Mouse (Mus musculus) midbrain, embryonic 16.5 days (tissue): ENCODE measurements around the gene Ralgds. TPM values are rescaled to one million over a fixed set of nuclear protein-coding genes. Genes with fewer than 3 reads are reported as not detected.
"Not testable (repeated sequence)": the region's sequence is repeated elsewhere in the genome, so short reads cannot be mapped to it uniquely, and the experiment has no call there.

Experiments used
- ATAC-seq: fragments of 200-750 bp; cut with Nextera tagmentation; 2 replicates; pipeline ENCODE4 v1.8.0; 2017; ENCODE audit warnings: moderate TSS enrichment
- H3K27ac ChIP-seq: fragments of 300-500 bp; sonication (generic); 2 replicates; pipeline ENCODE4 v1.5.1; 2014; ENCODE audit warnings: mild to moderate bottlenecking, low read length, mixed read lengths
- H3K27me3 ChIP-seq: fragments of 300-500 bp; sonication (generic); 2 replicates; pipeline ENCODE4 v1.6.1; 2014; ENCODE audit warnings: low read depth, low read length, mixed read lengths; ENCODE audit not compliant: control insufficient read depth, insufficient read depth
- H3K36me3 ChIP-seq: fragments of 300-500 bp; sonication (generic); 2 replicates; pipeline ENCODE4 v1.6.1; 2014; ENCODE audit warnings: mild to moderate bottlenecking, low read length, moderate library complexity, mixed read lengths; ENCODE audit not compliant: control insufficient read depth, insufficient read depth
- H3K4me1 ChIP-seq: fragments of 300-500 bp; sonication (generic); 2 replicates; pipeline ENCODE4 v1.6.1; 2014; ENCODE audit warnings: mild to moderate bottlenecking, low read length, mixed read lengths; ENCODE audit not compliant: control insufficient read depth, insufficient read depth
- H3K4me2 ChIP-seq: fragments of 300-500 bp; sonication (generic); 2 replicates; pipeline ENCODE4 v1.6.1; 2014; ENCODE audit warnings: mild to moderate bottlenecking, low read length, mixed read lengths
- H3K4me3 ChIP-seq: fragments of 300-500 bp; sonication (generic); 2 replicates; pipeline ENCODE4 v1.5.1; 2014; ENCODE audit warnings: low read depth, mild to moderate bottlenecking, low read length, moderate library complexity, mixed read lengths
- H3K9ac ChIP-seq: fragments of 300-500 bp; sonication (generic); 2 replicates; pipeline ENCODE4 v1.6.1; 2014; ENCODE audit warnings: low read depth, low read length, mixed read lengths
- H3K9me3 ChIP-seq: fragments of 300-500 bp; sonication (generic); replicated peaks from 2 replicates; pipeline ENCODE4 v1.6.1; 2014; ENCODE audit warnings: mild to moderate bottlenecking, low read length, mixed read lengths; ENCODE audit not compliant: control insufficient read depth, poor library complexity, severe bottlenecking
- WGBS: fragments of 180-500 bp; shearing (Covaris S2); extraction: QIAGEN DNeasy Blood & Tissue Kit; methylation state at CpG from one replicate; pipeline ENCODE4 v1.1.7; 2014; 5-methylcytosine and 5-hydroxymethylcytosine counted together
- polyA plus RNA-seq: library from polyadenylated mRNA; unstranded; fragments of >200 nt; fragmentation: Nextera tagmentation; extraction: Ambion mirVana; gene quantifications from 2 replicates; pipeline ENCODE4 v1.2.1, GENCODE M21; 2015

The Ralgds gene
- polyA plus RNA-seq, 1 experiment from 2014 or later: 78.4 TPM

GRCm38 (mm10) chr2:28472011-28472410, 40.9 kb upstream of the Ralgds start:
- 94% methylated on average over 7 of the region's 8 CpGs for WGBS
- not testable (repeated sequence) for H3K4me2 ChIP-seq, H3K27ac ChIP-seq, H3K4me1 ChIP-seq, H3K9ac ChIP-seq, H3K9me3 ChIP-seq, ATAC-seq, H3K4me3 ChIP-seq, H3K27me3 ChIP-seq
- peaks cover 28% of the 10 kb centered on the region for H3K36me3 ChIP-seq

DNA sequence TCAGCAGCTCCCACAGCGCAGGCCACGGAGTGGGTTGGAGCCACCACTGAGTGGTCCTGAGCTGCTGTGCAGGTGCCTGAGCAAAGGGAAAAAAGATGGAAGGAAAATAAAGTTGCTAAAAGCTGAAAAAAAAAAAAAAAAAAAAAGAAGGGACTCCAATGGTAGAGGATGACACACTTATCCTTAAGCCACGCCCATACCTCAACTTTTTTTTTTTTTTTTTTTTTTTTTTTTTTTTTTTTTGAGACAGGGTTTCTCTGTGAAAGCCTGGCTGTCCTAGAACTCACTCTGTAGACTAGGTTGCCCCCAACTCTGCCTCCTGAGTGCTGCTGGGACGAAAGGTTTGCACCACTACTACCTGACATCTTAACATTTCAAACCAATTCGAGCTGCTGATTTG, 34.9 kb upstream of the Ralgds start:
- 95% methylated on average over 5 of the region's 5 CpGs for WGBS
- not testable (repeated sequence) for H3K4me2 ChIP-seq, ATAC-seq

DNA sequence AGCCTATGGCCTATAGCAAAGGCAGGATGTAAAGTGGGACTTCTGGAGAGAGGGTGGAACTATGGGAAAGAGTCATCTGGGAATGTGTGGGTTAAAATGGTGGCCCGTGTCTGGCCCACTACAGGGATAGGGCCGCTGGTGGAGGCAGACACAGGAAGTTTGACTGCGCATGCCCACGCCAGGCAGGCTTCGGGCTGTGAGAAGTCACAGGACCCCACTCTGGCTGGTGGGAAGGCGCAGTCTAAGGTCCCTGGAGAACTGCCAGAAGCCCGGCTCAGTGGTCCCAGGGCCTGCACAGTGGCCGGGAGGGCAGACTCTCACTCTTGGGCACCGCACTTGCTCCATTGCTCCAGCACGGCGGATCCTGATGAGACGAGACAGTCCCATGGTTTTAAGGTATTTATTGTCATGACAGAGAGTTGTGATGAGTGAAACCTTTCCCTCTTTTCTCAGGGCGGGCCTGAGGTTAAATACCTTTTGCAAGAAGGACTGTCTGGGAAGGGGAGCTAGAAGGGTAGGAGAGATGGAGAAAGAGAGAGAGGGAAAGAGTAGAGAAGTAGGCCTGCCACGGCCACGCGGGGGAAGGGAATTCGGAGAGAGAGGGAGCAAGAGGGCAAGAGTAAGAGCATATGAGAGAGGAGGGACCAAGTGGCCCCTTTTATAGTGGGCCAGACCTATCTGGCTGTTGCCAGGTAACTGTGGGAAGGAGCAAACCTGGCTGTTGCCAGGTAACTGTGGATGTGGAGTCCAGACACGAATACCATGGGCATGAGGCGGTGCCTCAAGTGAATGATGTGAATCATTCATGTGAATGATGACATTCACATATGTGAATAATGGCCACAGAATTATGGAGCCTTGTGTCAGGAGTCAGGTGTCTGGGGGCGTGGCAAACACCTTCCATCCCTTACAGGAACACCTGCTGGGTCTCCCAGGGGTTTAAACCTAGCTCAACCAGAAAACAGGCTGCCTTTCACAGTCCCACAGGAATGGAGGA, 33.4 kb upstream of the Ralgds start:
- Histone ChIP-seq H3K27ac (no peak overlapping the region), H3K9me3 (no peaks in the 10 kb centered on the region), H3K27me3 (no peaks in the 10 kb centered on the region), H3K4me3 (no peak overlapping the region), H3K9ac (no peak overlapping the region), H3K4me2 (no peak overlapping the region), H3K4me1 (no peaks in the 10 kb centered on the region), H3K36me3 (no peaks in the 10 kb centered on the region)
- no peak for ATAC-seq
- WGBS: 81% methylated on average over 19 of the region's 20 CpGs

More for the DNA sequence above, 34.9 kb upstream of the Ralgds start:
- not testable (repeated sequence) for H3K9me3 ChIP-seq, H3K36me3 ChIP-seq, H3K27ac ChIP-seq, H3K4me1 ChIP-seq, H3K9ac ChIP-seq, H3K27me3 ChIP-seq, H3K4me3 ChIP-seq

DNA sequence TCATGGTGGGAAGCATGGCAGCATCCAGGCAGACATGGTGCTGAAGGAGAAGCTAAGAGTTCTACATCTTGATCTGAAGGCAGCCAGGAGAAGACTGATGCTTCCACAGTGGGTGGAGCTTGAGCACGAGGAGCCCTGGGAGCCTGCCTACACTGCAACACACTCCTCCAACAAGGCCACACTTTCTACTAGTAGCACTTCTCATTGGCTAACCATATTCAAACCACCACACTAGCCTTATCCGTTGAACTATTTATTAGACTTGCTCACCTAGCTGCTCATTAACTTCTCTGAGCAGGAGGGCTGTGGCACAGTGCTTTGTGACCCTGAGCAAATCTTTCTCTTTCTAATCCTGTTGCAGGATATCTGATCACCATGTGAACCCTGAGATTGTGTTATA, 29.1 kb upstream of the Ralgds start:
- no peak overlapping the region for H3K4me3 ChIP-seq

DNA sequence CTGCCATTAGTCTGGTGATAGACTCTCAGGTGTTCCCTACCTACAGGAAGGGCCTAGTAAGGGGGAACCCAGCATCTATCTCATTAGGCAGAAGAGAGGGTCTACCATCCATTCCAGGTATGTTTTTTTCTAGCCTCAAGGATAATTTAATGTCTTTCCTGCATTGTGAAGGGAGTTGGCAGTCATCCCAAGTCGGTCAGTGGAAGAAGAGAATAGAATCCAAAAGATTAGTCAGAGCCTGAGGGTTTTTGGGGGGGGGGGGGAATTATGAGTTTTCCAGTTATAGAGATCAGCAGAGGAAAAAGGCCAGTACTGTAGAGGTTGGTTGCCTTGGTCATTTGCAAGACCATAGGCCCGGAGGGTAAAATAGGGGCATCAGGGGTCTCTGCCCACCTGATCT, 18.4 kb upstream of the Ralgds start:
- Histone ChIP-seq H3K9ac (no peak overlapping the region), H3K4me2 (no peak overlapping the region), H3K4me1 (no peaks in the 10 kb centered on the region), H3K9me3 (no peaks in the 10 kb centered on the region), H3K36me3 (no peaks in the 10 kb centered on the region), H3K4me3 (no peak overlapping the region), H3K27ac (no peak overlapping the region), H3K27me3 (no peaks in the 10 kb centered on the region)
- 97% methylated on average over 2 of the region's 2 CpGs for WGBS
- no peak for ATAC-seq

More for the DNA sequence above, 29.1 kb upstream of the Ralgds start:
- Histone ChIP-seq H3K27me3 (no peaks in the 10 kb centered on the region), H3K4me1 (no peaks in the 10 kb centered on the region), H3K4me2 (no peak overlapping the region), H3K9ac (no peak overlapping the region), H3K36me3 (no peaks in the 10 kb centered on the region), H3K27ac (no peak overlapping the region), H3K9me3 (no peaks in the 10 kb centered on the region)
- no peak for ATAC-seq
- WGBS: 84% methylated on average over 2 of the region's 2 CpGs

DNA sequence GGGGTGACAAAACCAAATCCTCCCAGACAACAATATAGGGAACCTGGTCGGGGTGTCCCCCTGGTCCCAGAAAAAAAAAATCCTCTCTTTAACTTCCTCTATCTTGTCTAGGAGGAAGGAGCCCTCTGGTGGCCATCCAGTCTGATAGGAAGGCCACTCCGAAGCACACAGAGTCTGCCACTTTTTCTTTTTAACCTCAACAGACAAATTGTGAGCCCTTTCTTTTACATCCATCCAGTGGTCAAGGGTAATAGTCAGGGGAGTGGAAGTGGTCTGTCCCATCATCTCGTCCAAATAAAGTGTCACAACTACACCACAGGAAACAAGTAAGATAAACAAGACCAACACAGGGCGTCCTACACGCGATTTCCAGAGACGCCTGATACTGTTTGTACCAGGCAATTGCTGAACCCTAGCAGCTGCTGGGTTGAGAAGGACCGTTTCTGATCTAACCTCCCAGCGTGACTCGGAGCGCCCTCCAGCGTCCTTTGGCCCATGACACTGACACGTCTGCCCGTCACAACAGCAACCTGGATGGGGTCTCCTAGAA, 17.6 kb upstream of the Ralgds start:
- Histone ChIP-seq H3K9ac (no peak overlapping the region), H3K4me2 (no peak overlapping the region), H3K9me3 (no peaks in the 10 kb centered on the region), H3K36me3 (no peaks in the 10 kb centered on the region), H3K27me3 (no peaks in the 10 kb centered on the region), H3K4me1 (no peaks in the 10 kb centered on the region), H3K4me3 (no peak overlapping the region), H3K27ac (no peak overlapping the region)
- ATAC-seq: no peak
- 92% methylated on average over 14 of the region's 14 CpGs for WGBS

DNA sequence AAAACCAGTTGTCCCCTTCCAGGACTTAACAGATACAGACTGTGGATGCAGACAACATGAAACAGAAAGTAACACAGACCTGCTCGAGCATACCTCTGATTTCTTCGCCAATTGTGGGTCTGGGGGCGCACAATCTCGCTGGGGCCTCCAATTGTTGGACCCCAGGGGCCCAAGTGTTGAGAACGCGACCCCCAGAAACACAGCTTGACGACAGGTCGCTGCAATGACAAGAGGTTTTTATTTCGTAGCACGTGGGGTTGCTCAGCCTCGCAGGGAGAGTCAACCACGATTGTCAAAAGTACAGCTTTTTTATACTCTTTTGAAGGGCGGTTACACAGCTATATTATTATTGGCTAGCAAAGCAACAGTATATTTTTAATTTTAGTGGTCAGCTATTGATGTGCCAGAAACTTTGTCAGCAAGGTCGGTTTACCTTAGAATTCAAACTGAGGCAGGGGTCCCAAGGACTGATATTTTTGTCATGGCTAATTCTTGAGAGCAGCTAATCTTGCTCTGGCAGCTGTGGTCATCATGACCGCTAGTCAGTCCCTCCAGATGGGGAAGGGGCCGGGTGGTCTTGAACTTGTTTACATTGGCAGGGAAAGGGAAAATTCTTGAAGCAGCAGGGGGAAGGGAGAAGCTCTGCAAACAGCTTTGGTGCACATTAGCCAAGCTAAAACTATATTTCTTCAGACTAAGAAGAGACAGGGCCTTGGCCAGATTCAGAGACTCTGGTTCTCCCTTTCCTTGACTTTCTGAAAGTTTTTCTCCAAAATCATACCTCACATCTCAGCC, 16.9 kb upstream of the Ralgds start:
- no peaks in the 10 kb centered on the region for H3K4me1 ChIP-seq
- no peaks in the 10 kb centered on the region for H3K36me3 ChIP-seq
- ATAC-seq: no peak
- H3K9ac ChIP-seq: no peak overlapping the region
- no peak overlapping the region for H3K4me3 ChIP-seq
- no peaks in the 10 kb centered on the region for H3K27me3 ChIP-seq
- no peaks in the 10 kb centered on the region for H3K9me3 ChIP-seq
- H3K27ac ChIP-seq: no peak overlapping the region
- no peak overlapping the region for H3K4me2 ChIP-seq
- 84% methylated on average over 16 of the region's 16 CpGs for WGBS

DNA sequence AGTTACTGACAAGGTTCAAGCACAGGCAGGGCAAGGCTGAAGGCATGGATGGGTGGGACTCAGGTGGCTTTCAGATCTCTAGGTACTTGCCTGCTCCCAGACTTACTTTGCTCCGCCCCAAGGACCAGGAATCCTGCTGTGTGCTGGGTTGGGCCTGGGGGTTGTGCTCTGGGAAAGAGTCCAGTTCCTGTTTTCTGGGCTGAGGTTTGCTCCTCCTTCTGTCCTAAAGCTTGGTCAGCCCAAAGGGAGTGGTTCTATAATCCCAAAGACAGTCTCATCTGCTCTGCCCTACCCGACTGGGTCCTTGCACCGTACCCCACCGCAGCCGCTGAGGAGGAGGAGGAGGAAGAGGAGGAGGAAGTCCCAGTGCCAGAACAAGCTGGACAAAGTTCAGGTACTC, 16.3 kb upstream of the Ralgds start, which contains the start of gene Gbgt1:
Gene Gbgt1 (plus strand): TSS at position 221 of the 400 bp plus-strand sequence.
- no peak within 1 kb of the TSS for H3K27ac ChIP-seq
- WGBS: 79% methylated on average over 5 of the region's 5 CpGs
- no peaks in the 10 kb centered on the region for H3K27me3 ChIP-seq
- no peaks in the 10 kb centered on the region for H3K4me1 ChIP-seq
- ATAC-seq: no peak
- H3K9me3 ChIP-seq: no peaks in the 10 kb centered on the region
- no peak within 1 kb of the TSS for H3K4me3 ChIP-seq
- H3K9ac ChIP-seq: no peak within 1 kb of the TSS
- no peak within 1 kb of the TSS for H3K4me2 ChIP-seq
- H3K36me3 ChIP-seq: no peaks in the 10 kb centered on the region
